ENCODE assay signal across 16 mouse cellular contexts in genomic region chr3:28399593-28400216, GRCm38 (mm10).
DNase-seq lines count a peak whose midpoint lies in the region; ATAC-seq and TF ChIP-seq lines count a peak whose summit lies in the region.
"Had no signal": no experiment of that assay in that cellular context is flagged by ENCODE, and none has a peak within 500 bp of the region (broad histone marks: within the 10 kb centered on the region; RNA-seq: fewer than 3 reads in every experiment).

No protein-coding gene starts in this region.

- no peaks in the 10 kb centered on the region for H3K27me3 ChIP-seq in heart, embryonic 14.5 days (ENCODE audit: control insufficient read depth, insufficient read depth, low read length)
- no peaks in the 10 kb centered on the region for H3K27me3 ChIP-seq in liver, embryonic 16.5 days (ENCODE audit: control insufficient read depth, insufficient read depth, low read depth, low read length)
- no peaks in the 10 kb centered on the region for H3K27me3 ChIP-seq in forebrain, embryonic 14.5 days (replicated peaks; ENCODE audit: control insufficient read depth, insufficient read depth, low read length)
- H3K27me3 ChIP-seq: neural tube, embryonic 12.5 days had no signal

- no peak for ATAC-seq in heart, embryonic 14.5 days (ENCODE audit: insufficient number of reproducible peaks, insufficient read depth, low FRiP score, low read depth)
- ATAC-seq in liver, embryonic 16.5 days (ENCODE audit: low read depth) = peak; percentile 83
- no peak for ATAC-seq in forebrain, embryonic 14.5 days

- no peaks in the 10 kb centered on the region for H3K9me3 ChIP-seq in heart, embryonic 14.5 days (ENCODE audit: control insufficient read depth, low read length)
- no peaks in the 10 kb centered on the region for H3K9me3 ChIP-seq in liver, embryonic 16.5 days (replicated peaks; ENCODE audit: control insufficient read depth, low read length)
- no peaks in the 10 kb centered on the region for H3K9me3 ChIP-seq in forebrain, embryonic 14.5 days (replicated peaks; ENCODE audit: control insufficient read depth, low read length)
- H3K9me3 ChIP-seq: midbrain, embryonic 10.5 days; neural tube, embryonic 12.5 days had no signal

- H3K36me3 ChIP-seq in heart, embryonic 14.5 days (ENCODE audit: control insufficient read depth, insufficient read depth, low read length) = no peaks in the 10 kb centered on the region
- no peaks in the 10 kb centered on the region for H3K36me3 ChIP-seq in liver, embryonic 16.5 days (ENCODE audit: control insufficient read depth, insufficient read depth)
- H3K36me3 ChIP-seq in forebrain, embryonic 14.5 days (ENCODE audit: control insufficient read depth, insufficient read depth, low read length) = no peaks in the 10 kb centered on the region
- H3K36me3 ChIP-seq: midbrain, embryonic 10.5 days; neural tube, embryonic 12.5 days had no signal

- peaks cover 16 to 17% of the 10 kb centered on the region in 2 experiments for H3K4me1 ChIP-seq in heart, embryonic 14.5 days (ENCODE audit: control insufficient read depth in 2 of 2, insufficient read depth in 2 of 2, low read length in 2 of 2)
- peaks cover 6% of the 10 kb centered on the region; the same call in 1 of the 2 replicates for H3K4me1 ChIP-seq in liver, embryonic 16.5 days (ENCODE audit: control insufficient read depth, low read depth, low read length)
- H3K4me1 ChIP-seq in forebrain, embryonic 14.5 days (ENCODE audit: control insufficient read depth, insufficient read depth, low read length) = no peaks in the 10 kb centered on the region; the same call in 1 of the 2 replicates
- H3K4me1 ChIP-seq: neural tube, embryonic 12.5 days had no signal

- no peak overlapping the region for H3K4me2 ChIP-seq in heart, embryonic 14.5 days (ENCODE audit: low read length)
- no peak overlapping the region for H3K4me2 ChIP-seq in liver, embryonic 16.5 days (ENCODE audit: low read depth, low read length)
- H3K4me2 ChIP-seq in forebrain, embryonic 14.5 days (ENCODE audit: low read length) = no peak overlapping the region
- H3K4me2 ChIP-seq: hindbrain, embryonic 14.5 days; neural tube, embryonic 12.5 days had no signal

- no peak overlapping the region for H3K4me3 ChIP-seq in heart, embryonic 14.5 days (ENCODE audit: control insufficient read depth in 1 of 2, insufficient read depth in 1 of 2, low read depth in 1 of 2, low read length in 2 of 2)
- H3K4me3 ChIP-seq in liver, embryonic 16.5 days (ENCODE audit: low read depth, low read length) = no peak overlapping the region
- H3K4me3 ChIP-seq in forebrain, embryonic 14.5 days (ENCODE audit: low read depth, low read length) = no peak overlapping the region
- no peak overlapping the region for H3K4me3 ChIP-seq in layer of hippocampus, adult 2 months
- H3K4me3 ChIP-seq: midbrain, embryonic 10.5 days; neural tube, embryonic 12.5 days had no signal

- WGBS in heart, embryonic 14.5 days = 34% methylated on average over 9 of the region's 9 CpGs
- WGBS in liver, embryonic 16.5 days (ENCODE audit: insufficient replicate concordance) = 37% methylated on average over 9 of the region's 9 CpGs
- 88% methylated on average over 9 of the region's 9 CpGs for WGBS in forebrain, embryonic 14.5 days

- H3K9ac ChIP-seq in heart, embryonic 14.5 days (ENCODE audit: low read length) = 0 out of 2 replicates have a peak overlapping the region, but pooled peaks have one; percentile 6
- H3K9ac ChIP-seq in liver, embryonic 16.5 days (ENCODE audit: low read depth, low read length) = no peak overlapping the region
- H3K9ac ChIP-seq in forebrain, embryonic 14.5 days (ENCODE audit: low read length) = no peak overlapping the region
- H3K9ac ChIP-seq: hindbrain, embryonic 14.5 days; neural tube, embryonic 12.5 days had no signal

- no peak for TF ChIP-seq CTCF in layer of hippocampus, adult 2 months (conservative IDR thresholded peaks at IDR 0.05)

- H3K27ac ChIP-seq in heart, embryonic 14.5 days (replicated peaks in 1 of 2; ENCODE audit: control insufficient read depth in 1 of 2, insufficient read depth in 1 of 2, low read depth in 2 of 2, low read length in 2 of 2) = peak overlapping the region; percentile 47 to 69
- no peak overlapping the region for H3K27ac ChIP-seq in liver, embryonic 16.5 days (ENCODE audit: low read length)
- no peak overlapping the region for H3K27ac ChIP-seq in forebrain, embryonic 14.5 days (ENCODE audit: low read depth, low read length)
- H3K27ac ChIP-seq in layer of hippocampus, adult 2 months = no peak overlapping the region
- H3K27ac ChIP-seq: midbrain, embryonic 10.5 days; neural tube, embryonic 12.5 days had no signal

- DNase-seq in gastrocnemius, adult 18-20 months (ENCODE audit: low spot score) = peak; percentile 71
- no peak for DNase-seq in gastrocnemius, postnatal 4 days (ENCODE audit: low spot score in 2 of 2)
- DNase-seq in c-Kit-positive CD71-positive TER-119-positive erythroid progenitor cells, embryonic 14.5 days (ENCODE audit: low spot score) = peak; percentile 32
- DNase-seq in spleen, postnatal 14 days (ENCODE audit: low spot score in 2 of 2) = no peak
- no peak for DNase-seq in forebrain, embryonic 14.5 days (ENCODE audit: low spot score)
- DNase-seq in layer of hippocampus, adult 2 months (ENCODE audit: low spot score in 2 of 2) = no peak
- DNase-seq: adrenal gland, postnatal 25 days; cerebellum, adult 11 months; kidney, adult 8-10 months; lung, adult 2 months; retina, postnatal 1 day had no signal

Comparison
In these comparisons a context has a peak if more than half of its experiments do, and no peak if none do; other contexts are left out.
1. DNase-seq: peak in gastrocnemius, adult 18-20 months (single experiment) and c-Kit-positive CD71-positive TER-119-positive erythroid progenitor cells, embryonic 14.5 days (single experiment); none in gastrocnemius, postnatal 4 days (0 of 2), spleen, postnatal 14 days (0 of 2), forebrain, embryonic 14.5 days (single experiment) and layer of hippocampus, adult 2 months (0 of 2).
2. H3K27ac ChIP-seq: peak in heart, embryonic 14.5 days (2 of 2); none in liver, embryonic 16.5 days (single experiment), forebrain, embryonic 14.5 days (single experiment) and layer of hippocampus, adult 2 months (single experiment).